Mouse (Mus musculus) cerebellum, postnatal 14 days (tissue): ENCODE results near the gene Xpnpep1.

ENCODE experiments used
- DNase-seq, 2 experiments: peaks; one replicate each; pipeline ENCODE4 v3.0.0; 2021; ENCODE audit warnings: mixed read lengths in 2 of 2

Xpnpep1 gene

DNA sequence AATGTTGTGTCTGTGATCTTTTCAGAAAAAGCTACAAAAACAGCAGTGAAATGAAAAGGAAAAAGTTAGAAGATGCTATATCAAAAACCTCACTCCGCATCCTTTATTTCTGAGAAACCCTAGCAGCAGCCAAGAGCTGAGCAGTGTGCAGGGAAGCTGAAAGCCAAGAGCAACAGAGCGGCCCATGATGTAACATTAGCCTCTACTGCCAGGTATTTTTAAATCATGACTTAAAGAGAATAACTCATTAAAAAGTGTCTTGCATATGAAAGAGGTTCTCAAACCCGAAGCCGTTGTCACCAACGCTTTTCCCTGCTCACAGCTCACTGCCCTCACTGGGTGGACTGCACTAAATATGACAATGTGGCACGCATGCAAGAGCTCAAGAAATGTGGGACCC is 9.7 kb downstream of the Xpnpep1 start:
- no peak for DNase-seq

DNA sequence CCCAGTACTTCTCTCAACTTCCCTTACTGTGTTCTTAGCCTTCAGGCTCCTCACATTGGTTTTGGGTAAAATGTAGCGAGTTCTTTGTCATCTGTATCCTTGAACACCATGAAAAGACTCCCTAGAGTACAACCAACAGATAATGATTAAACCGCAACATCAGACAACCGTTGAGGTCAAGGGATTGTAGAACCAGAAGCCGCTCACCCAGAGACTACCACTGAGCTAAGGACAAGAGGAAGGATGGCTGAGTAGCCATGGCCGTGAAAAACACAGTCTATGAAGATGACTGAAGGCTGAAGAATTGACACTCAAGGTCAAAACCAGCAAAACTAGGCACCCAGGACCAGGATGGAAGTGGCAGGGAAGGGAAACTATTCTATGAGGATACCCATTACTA is 10.3 kb downstream of the Xpnpep1 start:
- no peak for DNase-seq

DNA sequence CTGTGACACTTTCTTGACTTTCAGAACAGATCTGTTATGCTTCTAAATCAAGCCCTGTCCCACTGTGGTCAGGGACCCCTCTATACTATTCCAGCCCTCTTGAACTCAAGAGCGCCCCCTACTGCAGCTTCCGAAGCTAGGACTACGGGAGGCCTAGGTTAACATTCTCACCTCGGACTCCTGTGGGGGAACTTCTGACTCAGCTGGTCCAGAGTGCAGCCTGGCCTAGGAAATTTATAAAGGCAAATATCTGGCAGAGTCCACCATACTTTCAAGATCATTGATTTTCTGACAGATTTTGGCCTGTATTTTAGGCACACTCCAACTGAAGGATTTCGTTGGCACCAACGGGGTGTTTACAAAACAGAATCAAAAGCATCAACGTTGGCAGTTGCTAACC is 11.0 kb downstream of the Xpnpep1 start:
- DNase-seq = no peak

DNA sequence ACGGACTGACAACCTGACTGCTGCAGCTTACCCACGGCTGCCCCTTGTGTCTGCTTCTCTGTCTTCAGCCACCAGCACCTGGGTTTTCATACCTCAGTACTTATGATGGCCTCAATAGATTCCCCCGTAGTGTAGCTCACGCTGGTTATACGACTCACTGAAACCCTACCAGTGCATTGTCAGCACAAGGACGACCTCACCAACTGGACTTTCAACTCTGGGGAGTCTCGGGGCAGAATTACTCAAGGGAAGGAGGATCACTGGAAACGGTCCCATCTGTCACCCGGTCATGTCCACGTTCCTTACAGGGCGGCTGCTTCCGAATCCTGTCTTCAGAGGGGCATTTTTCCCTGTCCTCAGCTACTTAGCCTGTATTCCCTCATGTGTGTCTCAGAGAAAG is 11.8 kb downstream of the Xpnpep1 start:
- no peak for DNase-seq

DNA sequence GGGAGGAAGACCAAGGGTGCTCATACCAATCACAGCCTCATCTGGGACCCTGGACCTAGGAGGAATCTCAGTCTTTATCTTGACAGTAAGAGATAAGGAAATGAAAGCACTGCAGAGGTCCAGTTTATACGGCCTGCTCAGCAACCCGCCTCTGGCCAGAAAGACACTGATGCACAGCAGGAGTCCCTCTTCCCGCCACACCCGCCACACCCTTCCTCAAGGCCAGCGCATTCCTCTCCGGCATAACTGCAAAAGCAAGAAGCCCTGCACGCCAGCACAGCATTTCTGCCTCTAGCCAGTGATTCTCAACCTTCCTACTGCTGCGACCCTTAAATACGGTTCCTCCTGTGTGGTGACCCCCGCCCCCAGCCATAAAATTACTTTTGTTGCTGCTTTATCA is 16.8 kb downstream of the Xpnpep1 start:
- DNase-seq = no peak

DNA sequence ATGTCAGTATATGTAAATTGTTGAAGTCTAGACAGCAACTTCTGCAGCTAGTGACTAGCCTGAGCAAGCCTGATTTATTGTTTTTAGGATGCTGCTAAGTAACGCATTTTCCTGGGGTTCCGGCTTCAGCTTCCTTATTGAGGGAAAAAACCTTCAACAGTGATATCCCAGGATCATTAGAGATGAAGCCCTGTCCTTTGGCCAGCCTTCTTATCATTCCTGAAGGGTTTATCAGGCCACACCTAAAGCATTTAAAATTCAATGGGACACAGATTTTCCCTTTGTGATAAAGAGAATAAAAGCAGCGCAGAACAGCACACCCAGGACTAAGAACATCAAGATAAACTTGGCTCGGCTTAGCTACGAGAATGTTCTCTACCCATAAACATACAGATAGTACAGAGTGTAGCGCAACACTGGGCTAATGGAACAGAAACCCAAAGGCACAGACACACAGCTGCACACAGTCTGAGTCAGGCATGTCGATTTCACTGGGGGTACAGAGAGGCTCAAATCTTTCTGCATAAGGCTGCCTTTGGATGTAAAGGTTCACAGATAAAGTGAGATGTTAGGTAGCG is 17.9 kb downstream of the Xpnpep1 start:
- DNase-seq = no peak

DNA sequence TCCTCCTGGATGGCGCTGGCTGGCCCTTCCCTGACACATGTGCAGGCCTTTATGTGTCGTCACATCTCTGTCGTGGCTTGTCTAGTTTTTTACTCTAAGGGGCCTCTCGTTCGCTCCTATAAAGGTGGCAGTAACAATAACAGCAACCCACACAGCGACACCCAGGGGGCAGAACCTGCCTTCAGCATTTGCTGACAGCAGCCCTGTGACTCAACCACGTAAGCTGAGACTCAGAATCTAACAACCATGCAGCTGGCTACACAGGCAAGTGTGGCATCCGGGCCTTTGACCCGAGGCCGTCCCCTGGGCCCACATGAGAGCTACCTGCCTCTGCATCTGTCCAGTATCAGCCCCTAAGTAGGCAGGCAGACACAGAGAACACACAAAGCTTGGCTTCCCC is 18.5 kb downstream of the Xpnpep1 start:
- no peak for DNase-seq

DNA sequence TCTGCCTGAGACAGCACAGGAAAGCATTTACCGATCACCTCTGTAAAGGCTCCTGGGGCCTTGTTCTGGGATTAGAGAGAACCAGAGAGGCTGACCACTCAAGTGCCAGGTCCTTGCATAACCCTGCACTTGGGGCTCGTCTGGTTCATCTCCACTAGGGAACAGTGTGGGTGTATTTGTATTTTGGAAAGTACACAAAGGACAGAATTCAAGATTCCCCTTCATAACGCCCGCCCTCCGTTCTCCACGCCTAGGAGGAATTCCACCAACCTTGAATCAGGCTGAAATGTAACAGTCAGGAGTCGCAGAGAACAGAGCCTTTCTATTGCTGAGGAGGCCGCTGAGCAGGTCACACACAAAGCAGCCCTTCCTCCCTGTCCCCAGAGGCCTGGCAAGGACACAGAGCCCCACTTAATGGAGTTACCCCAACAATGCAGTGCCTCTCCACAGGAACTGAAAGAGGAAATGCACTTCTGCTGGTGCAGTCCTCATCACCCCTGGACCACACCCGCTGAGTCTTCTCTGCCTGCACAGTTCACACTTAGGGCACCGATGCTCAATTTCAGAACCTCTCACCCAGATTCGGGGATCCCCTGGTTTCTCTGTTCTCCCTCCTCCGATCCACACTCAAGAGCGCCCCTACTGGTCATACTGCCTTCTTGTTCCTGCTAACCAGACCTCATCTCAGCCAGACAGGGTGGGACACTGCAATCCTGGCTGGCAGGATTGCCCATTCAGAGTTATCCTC is 20.1 kb downstream of the Xpnpep1 start:
- DNase-seq = peak; percentile 67 to 86

DNA sequence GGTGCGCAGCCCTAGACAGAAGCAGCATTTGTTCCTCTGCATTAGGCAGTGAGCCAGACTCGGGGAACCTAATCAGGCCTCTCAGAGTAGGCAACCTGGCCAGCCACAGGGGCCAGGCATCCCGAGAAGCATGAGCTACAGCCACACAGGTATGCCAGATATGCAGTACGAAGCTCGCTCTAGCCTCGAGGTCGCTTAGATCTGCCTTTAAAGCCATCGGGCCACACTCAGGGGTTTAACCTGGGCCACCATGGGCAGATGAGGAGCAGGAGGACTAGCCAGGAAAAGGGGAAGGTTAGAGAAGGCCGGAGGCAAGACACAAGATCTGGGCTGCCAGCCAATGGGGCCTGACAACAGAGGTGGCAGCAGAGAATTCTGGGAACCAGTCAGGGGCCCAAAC is 22.1 kb downstream of the Xpnpep1 start:
- peak; percentile 73 to 74 for DNase-seq

DNA sequence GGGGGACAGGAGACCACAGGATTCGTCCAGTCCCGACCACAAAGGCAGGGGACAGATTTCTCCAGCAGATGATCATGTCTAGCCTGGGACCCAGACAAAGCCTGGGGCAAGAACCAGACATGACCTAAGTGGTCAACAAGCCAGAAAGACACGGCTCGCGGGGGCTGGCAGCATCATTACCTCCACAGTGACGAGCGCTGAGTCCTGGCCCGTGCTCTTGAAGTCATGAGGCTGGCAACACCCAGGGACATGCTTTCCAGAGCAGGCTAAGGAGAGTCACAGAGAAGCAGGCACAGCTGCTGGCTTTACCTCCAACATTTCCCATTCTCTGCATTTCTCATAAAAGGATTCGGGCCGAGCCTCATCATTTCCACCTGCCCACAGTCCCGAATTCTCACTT is 22.8 kb downstream of the Xpnpep1 start:
- peak in 1 of 2 experiments; percentile 59 for DNase-seq

DNA sequence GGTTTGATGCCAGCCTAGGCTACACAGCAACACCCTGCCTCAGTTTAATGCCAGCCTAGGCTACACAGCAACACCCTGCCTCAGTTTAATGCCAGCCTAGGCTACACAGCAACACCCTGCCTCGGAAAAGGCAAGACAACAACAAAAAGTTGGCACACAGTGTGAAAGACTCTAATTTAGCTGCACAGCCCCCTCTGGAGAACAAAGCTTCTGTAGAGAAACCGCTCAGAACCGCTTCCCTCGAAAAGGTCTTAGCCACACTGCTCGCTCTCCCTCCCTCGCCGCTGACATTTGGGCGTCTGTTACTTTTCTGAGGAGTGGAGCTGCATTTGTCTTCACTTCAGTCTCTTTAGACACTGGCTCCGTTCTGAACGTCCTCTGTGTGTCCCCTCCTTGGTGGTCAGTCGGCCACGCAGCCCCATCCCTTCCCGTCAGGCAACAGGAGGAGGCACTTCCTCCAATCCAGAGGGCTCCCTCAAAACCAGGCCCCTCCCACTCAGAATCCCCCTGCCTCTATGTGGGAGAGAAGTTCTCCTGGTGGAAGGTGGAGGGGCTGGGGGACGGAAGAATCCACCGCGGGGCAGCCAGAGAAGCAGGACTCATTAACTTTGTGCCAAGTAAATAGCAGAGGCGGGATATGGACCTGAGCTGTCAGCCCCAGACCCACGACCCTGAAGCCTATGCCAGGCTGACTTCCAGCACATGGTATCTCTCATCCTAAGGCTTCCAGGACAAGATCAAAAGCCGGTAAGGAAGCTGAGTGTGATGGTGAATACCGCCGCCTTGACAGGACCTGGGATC is 24.9 kb downstream of the Xpnpep1 start:
- DNase-seq = no peak

DNA sequence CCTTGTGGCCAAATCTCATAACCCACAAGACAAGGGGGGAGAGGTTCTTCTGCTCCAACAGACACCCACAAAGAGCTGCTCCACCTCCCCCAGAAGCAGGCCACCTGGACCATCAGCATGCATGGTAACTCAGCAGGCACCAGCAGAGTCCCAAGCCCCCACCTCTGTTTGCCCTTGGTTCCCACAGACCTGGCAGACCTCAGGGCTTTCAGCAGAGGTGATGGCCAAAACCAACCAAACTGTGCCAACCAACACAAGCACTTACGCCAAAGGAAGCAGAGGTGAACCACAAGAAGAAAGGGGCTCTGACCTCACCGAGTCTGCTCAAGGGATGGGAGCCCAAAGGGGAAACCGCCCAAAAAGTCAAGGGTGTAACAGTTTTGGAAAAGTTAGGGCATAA is 26.3 kb downstream of the Xpnpep1 start:
- DNase-seq = no peak

DNA sequence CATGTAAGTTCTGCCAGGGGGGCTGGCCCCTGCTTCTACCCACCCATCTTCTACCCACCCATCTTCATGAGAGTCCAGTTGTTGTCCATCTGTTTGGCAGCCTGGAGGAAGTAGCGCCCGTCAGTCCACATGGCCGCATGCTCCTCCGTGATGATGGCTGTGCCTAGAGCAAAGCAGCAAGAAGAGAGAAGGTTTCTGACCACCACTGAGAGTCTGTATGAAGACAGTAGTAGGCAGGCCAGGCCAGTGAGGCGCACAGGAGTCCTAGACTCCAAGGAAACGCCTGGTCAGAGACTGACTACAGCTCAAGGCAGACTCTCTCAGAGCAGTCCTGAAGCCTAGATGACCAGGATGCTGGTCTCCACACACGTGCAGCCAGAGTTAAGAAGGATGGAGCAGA is 26.7 kb downstream of the Xpnpep1 start:
- no peak for DNase-seq

DNA sequence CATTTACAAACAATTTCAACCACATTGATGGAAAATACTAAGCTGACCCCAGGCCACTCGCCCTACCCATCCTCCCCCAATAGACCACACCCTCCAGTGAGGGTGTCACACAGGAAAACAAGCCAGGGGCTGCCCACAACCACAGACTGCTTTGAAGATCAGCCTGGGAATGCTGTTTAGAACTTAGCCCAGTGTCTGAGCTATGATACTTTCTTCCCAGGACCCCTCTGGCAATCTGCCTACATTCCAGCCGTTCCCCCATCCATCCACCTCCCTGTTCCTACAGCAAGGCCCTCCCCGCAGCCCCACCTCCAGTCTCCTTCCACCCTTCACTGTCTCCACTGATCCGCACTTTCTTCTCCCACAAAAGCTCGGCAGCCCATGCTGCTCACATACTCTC is 29.1 kb downstream of the Xpnpep1 start:
- DNase-seq = no peak

DNA sequence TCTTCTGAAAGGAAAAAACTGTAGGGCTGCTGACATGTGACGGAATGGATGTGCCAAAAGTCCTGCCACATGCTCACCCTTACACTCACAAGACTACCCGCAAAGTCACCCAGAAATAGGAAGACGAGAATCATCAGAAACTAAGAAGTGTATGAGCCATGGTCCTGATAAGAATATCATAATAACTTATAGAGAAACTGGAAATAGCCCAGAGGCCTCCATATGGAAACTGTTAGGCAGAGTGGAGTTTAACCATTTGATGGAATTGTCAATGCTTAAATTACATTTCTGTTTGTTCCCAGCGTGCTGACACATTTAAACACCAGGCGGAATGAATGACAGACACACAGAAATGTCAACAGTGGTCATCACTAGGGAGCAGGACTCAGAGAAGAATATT is 31.1 kb downstream of the Xpnpep1 start:
- no peak for DNase-seq

DNA sequence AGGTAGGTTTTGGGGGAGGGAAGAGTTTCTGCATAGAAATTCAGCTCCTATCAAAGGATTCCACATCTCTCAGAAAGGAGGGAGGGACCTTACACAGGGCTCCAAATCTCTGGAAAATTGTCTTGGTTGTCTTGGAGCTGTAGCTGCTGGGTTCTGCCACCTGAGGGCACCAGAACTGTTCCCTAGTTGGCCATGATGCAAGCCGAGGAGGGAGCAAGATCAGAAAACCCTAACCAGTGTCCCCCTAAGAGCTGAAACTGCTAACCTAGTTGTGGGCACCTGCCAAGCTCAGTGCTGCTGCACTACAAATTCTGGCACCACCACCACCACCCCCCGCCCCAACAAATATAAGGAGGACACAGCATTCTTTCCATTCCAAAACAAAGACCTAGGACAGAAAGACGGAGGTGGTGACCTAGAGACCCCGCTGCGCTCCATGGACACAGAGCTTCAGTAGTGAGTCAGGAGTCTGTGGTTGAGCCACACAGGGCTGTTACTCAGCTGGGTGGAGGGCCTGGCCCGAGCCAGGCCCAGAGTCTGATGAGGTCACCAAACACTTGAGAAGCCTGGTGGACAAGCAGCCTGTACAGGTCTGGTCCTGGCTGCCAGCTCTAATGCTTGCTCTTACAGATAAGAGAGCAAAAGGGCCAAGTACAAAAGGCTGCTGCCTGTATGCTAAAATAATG is 31.9 kb downstream of the Xpnpep1 start:
- DNase-seq = peak; percentile 82 to 83

DNA sequence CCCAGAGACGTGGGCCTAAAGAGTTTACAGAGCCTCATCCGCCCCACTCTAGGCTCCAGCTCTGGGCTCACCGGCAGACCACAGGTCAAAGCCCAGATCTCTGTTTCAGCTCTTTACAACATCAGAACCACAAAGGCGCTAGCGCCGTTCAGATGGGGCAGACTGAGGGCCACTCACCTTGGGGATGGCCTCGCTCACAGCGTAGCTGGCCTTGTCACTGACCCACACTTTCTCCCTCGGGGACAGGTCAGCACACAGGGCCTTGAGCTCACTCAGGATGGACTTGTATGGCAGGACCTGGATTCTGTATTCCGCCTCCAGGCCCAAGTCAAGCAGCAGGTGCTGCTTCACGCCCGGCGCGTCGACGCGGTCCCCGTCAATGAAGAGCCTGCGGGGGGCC is 34.0 kb downstream of the Xpnpep1 start:
- no peak for DNase-seq

DNA sequence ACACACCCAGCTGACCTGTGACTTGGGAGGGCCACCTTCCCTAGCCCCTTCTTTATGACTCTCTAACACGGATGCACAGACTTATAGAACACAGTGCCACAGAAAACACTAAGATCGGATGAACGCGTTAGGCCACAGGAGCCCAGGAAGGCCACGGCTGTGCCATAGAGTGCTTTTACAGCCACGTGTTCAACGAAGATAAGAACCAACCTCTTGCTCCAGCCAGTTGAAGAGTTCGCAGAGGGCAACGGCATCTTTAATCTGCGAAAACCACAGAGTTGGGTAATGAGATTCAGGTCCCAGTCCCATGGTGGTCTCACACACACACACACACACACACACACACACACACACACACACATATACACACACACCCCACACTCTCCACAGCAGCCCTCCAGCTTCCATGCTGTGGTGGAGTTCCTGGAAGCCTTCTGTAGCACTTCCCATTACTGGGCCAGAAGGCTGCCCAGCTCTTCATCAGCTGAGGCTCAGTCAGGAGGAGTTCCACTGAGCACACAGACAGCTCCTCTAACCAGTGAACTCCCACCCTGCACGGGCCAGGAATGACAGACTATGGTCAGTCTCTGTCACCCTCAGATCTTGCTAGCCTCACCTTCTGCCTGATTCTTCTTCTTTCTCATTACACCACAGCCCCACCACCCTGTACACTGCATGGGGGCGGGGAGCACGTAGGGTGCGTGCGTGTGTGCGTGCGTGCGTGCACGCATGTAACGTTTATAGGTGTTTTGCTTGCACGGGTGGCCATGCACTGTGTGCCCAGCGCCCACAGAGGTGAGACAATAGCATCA is 36.3 kb downstream of the Xpnpep1 start:
- no peak for DNase-seq

DNA sequence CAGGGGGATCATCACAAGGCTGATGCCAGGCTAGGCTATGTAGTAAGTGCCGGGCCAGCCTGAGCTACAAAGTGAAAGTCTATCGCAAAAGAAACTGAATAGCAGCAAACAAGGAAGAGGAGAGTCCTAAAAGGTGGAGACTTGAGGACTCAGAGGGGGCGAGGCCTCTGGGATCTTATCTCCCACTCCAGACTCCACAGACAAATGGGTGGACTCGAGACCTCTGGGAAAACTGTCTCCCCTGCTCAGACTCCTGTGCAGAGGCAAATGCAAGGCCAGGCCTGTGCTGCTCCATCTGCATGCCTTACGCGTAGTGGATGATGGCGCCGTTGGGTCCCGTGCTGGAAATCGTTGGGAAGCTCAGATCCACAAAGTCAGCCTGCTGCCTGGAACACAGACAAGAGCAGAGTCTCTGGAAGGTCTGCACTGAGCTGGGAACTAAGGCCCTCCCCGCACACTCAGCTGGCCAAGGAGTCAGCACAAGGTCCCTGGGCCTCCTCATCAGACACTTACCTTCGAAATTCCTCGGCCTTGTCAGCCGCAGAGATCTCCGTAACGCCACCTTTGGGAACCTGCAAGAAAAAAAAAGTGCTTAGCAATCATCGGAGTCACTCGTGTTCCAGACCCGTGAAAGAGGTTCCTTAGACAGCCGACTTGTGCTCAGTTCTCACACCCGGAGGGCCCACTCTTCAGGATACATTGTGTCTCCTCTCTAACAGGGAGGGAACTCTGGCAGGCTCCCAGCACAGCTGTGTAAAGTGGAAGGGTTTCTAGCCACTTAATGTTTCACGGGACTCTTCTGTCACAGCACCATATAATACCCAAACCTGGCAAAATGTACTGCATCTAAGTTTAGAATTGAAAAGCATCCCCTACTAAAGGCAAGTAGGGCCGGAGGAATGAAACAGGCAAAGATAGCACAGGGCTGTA is 37.6 kb downstream of the Xpnpep1 start:
- no peak for DNase-seq

DNA sequence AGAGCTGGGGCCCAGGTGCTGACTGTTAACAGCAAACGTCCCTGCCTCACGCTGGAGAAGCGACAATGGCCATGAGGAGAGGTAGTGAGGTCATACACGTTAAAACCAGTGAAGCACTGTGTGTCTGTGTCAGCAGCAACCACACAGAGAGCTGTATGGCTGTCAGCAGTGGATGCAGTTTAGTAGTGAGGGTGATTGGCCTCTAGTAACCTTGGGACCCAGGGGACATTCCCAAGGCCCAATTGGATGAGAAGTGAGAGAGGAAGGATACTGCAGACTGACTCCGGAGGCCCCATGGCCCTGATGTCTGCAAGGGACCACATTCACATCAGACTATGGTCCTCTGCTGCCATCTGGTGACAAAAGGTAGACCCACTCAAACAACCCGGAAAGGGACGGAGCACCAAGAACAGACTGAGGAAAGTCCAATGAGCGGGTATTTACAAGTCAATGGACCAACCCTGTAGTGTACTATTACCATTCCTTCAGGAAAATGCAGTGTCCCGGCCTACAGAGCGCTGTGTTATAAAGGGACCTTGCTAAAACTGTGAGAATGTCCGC is 47.1 kb downstream of the Xpnpep1 start:
- peak; percentile 67 to 72 for DNase-seq

DNA sequence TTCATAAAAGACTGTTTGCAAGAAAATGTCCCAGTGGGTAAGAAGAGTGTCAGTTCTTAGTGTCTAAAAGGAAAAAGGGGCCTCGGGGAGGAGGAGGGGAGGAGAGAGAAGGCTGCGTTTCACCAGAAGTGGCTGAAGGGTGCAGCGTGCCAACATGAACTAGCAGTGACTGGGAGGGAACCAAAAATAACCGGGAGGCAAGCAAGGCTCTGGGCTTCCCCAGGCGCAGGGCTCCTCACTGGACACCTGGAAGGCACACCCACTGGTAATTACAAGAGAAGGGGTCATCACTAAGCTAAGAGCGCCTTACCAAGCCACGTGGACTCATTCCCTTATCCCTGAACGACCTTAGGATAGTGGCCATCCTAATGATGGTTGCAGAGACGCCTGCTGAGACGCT is 48.1 kb downstream of the Xpnpep1 start:
- DNase-seq = no peak
